Mouse (Mus musculus) E14TG2a.4 (cell line): ENCODE results near the gene Poln.

Source experiments
- H3K27me3 ChIP-seq: 2 replicates; pipeline ENCODE4 v1.6.1; 2014; ENCODE audit warnings: low read length, control low read depth; ENCODE audit not compliant: insufficient read depth
- H3K36me3 ChIP-seq: 2 replicates; pipeline ENCODE4 v1.6.1; 2014; ENCODE audit warnings: low read length, control low read depth; ENCODE audit not compliant: insufficient read depth
- H3K4me1 ChIP-seq: replicated peaks from 2 replicates; pipeline ENCODE4 v1.6.1; 2014; ENCODE audit warnings: low read depth, low read length, control low read depth
- H3K4me3 ChIP-seq: replicated peaks from 2 replicates; pipeline ENCODE4 v1.5.1; 2014; ENCODE audit warnings: mild to moderate bottlenecking, low read length
- H3K9me3 ChIP-seq: 2 replicates; pipeline ENCODE4 v1.6.1; 2014; ENCODE audit warnings: low read length, control low read depth
- CTCF ChIP-seq: conservative IDR thresholded peaks from 2 replicates; pipeline ENCODE4 v1.5.1; 2014; ENCODE audit warnings: low read length
- NANOG ChIP-seq: IDR thresholded peaks from 2 replicates; pipeline ENCODE4 v1.6.1; 2014; ENCODE audit warnings: borderline replicate concordance, low read length, mixed read lengths
- POU5F1 ChIP-seq: IDR thresholded peaks from 2 replicates; pipeline ENCODE4 v1.6.1; 2014; ENCODE audit warnings: low read length, borderline replicate concordance

Poln gene

DNA sequence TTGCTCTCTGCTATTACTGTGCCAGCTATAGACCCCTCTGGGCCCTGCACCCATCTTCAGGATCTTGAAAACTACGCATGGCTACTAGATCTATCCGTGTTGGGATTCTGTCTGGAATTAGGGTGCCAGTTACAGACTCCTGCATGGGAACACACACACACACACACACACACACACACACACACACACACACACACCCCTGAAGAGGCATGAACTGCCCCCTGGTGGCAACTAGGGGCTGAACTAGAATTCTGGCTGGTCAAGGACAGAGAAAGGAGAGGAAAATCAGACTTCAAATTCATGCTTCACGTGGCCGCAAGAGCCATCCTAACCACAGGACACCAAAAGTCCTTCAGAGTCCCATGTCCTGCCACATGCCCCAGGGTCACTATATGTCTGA is 22.6 kb upstream of the Poln start:
- TF ChIP-seq CTCF (peak; percentile 21), NANOG (no peak)
- H3K9me3 ChIP-seq, result no peaks in the 10 kb centered on the region
- no peak overlapping the region for H3K4me3 ChIP-seq
- peaks cover under 1% of the 10 kb centered on the region; the same call in 1 of the 2 replicates for H3K36me3 ChIP-seq
- H3K27me3 ChIP-seq, result peaks cover 14% of the 10 kb centered on the region
- peaks cover 18% of the 10 kb centered on the region for H3K4me1 ChIP-seq

DNA sequence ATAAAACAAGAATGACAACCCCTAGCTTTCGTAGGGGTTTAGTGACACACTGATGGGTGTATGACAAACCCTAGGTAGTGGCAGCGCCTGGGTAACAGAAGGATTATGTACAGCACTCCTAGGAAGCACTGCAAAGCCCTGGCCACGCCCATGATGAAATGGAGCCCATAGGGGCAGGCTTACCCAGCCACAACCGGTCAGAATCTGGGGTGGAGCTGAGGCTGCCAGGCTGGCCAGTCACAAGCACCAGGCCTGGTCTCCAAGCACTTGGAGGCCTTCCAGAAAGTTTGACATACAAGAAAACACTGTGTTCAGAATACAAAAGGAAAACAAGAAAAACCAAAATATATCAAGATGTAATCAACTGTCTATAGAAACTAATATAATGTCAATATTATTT is 21.8 kb upstream of the Poln start:
- H3K4me3 ChIP-seq, result no peak overlapping the region
- peaks cover 25% of the 10 kb centered on the region for H3K4me1 ChIP-seq
- no peaks in the 10 kb centered on the region for H3K36me3 ChIP-seq
- H3K27me3 ChIP-seq, result peaks cover 22% of the 10 kb centered on the region
- TF ChIP-seq POU5F1, result no peak
- no peak for TF ChIP-seq NANOG
- no peak for TF ChIP-seq CTCF
- H3K9me3 ChIP-seq, result no peaks in the 10 kb centered on the region

DNA sequence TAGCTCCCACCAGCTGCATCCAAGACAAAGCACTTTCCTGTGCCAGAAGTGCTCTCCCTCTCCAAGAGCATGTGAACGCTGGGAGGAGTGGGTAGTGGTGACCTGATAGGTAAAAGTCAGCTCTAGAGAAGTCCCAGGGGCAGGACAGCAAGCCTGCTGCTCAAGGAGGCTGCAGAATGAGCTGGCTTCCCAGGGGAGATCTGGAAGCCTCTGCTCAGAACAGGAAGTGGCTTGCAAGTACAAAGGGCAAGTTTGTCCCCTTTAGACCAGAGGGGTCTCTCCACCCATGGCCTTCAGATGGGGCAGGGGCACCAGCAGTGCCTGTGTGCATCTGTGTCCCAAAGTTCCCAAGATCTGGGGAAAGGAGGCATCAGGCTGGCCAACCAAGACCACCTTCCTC is 20.3 kb upstream of the Poln start:
- Histone ChIP-seq H3K27me3 (peaks cover 37% of the 10 kb centered on the region), H3K9me3 (no peaks in the 10 kb centered on the region), H3K4me1 (peaks cover 25% of the 10 kb centered on the region), H3K36me3 (no peaks in the 10 kb centered on the region), H3K4me3 (no peak overlapping the region)
- TF ChIP-seq NANOG (no peak), POU5F1 (no peak), CTCF (no peak)

DNA sequence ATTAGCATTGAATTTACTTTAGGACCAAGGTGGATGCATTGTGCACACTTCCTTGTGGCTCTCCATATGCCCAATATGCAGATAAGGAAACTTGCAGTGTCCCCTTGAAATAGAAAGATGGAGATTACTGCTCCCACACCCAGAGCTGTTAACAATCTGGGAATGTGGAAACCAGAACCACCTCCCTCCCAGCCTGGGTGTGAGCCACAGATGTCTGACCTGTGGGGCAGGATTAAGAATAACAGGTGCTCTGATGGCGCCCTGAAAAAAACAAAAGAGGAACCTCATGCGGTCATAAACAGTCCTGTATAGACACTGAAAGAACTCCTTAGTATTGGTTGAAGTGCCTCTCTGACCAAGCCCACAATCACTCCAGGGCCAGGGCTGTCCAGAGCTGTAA is 19.6 kb upstream of the Poln start:
- H3K9me3 ChIP-seq, result no peaks in the 10 kb centered on the region

DNA sequence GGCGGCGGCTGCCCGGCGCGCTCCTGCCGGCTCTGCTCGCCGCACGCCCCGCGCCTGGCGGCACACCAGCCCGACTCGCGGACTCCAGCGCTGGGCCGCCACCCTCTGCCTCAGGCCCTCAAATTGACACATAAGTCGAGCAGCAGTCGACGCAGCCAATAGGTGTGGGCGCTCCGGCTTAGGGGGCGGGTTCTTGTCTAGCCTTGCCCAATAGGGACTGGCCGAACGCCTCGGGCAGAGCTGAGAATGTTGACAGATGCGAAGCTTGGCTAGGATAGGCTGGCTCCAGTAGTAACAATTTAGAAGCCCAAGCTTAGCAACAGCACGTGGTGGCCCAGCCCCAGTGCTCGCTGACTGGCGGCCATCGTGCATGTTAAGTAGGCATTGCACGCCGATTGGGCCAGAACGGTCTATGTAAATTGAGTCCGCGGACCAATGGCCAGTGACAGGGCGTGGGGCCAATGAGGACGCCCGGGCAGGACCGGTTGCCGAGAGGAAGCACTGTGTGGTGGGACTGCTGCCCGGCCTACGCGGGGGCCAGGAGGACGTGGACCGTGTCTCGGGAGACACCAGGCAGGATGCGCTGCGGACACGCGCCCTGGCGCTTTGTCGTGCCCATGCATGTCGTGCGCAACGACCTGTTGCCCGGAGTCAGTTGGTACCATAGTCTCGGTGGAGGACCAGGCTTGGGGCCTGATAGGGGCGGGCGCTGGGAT is 18.5 kb upstream of the Poln start, which contains the start of gene Mxd4:
Gene Mxd4 (minus strand): TSS at position 120 of the 716 bp plus-strand sequence.
- TF ChIP-seq CTCF, result no peak
- Histone ChIP-seq H3K27me3 (peaks cover 43% of the 10 kb centered on the region), H3K4me3 (peak within 1 kb of the TSS; percentile 87), H3K4me1 (peaks cover 31% of the 10 kb centered on the region), H3K9me3 (no peaks in the 10 kb centered on the region), H3K36me3 (no peaks in the 10 kb centered on the region)

More for the DNA sequence above, 19.6 kb upstream of the Poln start:
- TF ChIP-seq POU5F1 (no peak), CTCF (no peak), NANOG (no peak)
- Histone ChIP-seq H3K36me3 (no peaks in the 10 kb centered on the region), H3K4me3 (no peak overlapping the region), H3K27me3 (peaks cover 44% of the 10 kb centered on the region), H3K4me1 (peaks cover 25% of the 10 kb centered on the region)

DNA sequence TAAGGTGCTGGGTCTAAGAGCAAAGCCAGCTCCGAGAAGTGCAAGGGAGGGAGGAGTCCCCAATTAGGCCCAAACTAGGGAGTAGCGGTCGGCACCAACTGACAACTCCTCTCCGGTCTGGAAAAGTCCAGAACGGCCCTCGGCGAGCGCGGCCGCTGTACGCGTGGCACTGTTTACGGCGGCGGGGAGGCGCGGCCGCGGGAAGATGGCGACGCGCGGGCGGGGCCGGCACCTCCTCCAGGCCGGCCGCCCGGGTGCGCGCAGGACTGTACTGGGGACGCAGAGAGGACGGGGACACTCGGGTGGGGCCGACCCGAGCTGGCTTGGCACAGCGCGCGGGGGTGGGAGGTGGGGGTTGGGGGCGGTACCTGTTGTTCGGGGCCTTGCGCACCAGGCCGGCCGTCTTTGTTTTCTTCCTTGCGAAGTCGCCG is 17.7 kb upstream of the Poln start:
- no peak for TF ChIP-seq CTCF
- H3K4me3 ChIP-seq, result peak overlapping the region; percentile 87
- no peaks in the 10 kb centered on the region for H3K36me3 ChIP-seq
- peaks cover 31% of the 10 kb centered on the region for H3K4me1 ChIP-seq
- no peaks in the 10 kb centered on the region for H3K9me3 ChIP-seq
- H3K27me3 ChIP-seq, result peaks cover 40% of the 10 kb centered on the region

DNA sequence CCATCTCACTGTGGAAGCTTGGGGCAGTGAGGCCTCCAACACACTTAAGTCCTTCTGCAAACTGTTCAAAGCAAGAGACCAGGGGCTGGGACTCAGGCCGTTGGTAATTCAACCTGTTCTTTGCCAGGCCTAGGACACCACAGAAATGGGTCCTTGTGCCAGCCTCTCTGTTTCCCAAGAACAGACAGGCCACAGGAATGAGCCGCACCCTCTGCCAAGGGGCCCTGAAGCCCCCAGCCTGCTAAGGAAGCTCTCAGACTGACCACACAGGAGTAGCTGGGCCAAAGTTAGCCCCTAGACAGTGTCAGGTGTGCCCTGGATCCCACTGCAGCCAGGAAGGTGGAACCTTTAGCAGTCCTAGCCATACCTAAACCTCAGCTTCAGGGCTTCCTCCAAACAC is 17.1 kb upstream of the Poln start:
- H3K36me3 ChIP-seq, result no peaks in the 10 kb centered on the region
- no peaks in the 10 kb centered on the region for H3K9me3 ChIP-seq
- H3K4me3 ChIP-seq, result peak overlapping the region; percentile 87
- peaks cover 40% of the 10 kb centered on the region for H3K27me3 ChIP-seq
- TF ChIP-seq CTCF (no peak), NANOG (no peak), POU5F1 (no peak)
- peaks cover 31% of the 10 kb centered on the region for H3K4me1 ChIP-seq

DNA sequence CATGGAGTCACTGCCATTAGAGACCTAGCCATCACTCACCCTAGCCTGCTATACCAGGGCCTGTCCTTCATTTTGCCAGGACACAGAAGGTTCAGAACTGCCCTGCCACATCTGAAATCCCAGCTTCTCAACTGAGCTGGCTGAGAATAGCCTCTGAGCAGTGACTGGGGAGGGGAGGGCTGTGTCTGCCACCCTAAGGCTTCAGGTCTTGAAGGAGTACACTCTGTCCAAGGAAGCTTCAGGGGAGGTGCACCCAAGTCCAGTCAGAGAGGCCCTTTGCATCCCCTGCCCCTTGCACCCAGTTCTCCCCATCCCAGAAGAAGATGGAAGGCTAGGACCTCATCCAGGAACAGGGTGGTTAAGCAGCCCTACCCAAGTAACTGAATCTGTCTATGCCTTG is 16.5 kb upstream of the Poln start:
- peaks cover 28% of the 10 kb centered on the region for H3K4me1 ChIP-seq
- no peak overlapping the region for H3K4me3 ChIP-seq
- H3K36me3 ChIP-seq, result no peaks in the 10 kb centered on the region
- no peaks in the 10 kb centered on the region for H3K9me3 ChIP-seq
- TF ChIP-seq POU5F1 (no peak), NANOG (no peak), CTCF (no peak)
- H3K27me3 ChIP-seq, result peaks cover 40% of the 10 kb centered on the region

DNA sequence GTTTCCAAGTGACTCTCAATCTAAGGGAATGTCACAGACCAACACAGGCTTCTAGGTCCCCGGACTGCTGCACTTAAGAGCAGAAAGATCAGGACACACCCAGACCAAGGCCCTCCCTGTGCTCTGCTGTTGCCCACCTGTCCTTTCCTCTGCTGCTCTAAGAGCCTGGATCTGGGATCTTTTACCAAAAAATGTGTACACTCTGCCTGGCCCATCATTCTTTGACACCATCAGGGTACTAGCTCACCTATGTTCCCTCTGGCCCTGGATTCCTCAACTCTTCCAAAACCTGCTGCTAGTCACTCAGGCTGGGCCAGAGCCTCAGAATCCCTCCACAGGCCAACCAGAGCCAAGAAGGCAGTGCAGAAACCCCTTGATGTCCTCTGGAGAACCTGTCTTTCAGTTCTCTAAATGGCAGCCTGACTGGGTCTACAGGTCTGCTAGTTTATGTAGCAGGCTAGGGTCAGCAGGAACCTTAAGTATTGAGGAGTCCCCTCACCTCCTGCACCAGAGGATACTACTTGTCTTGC is 15.9 kb upstream of the Poln start:
- Histone ChIP-seq H3K4me1 (peaks cover 22% of the 10 kb centered on the region), H3K9me3 (no peaks in the 10 kb centered on the region), H3K36me3 (no peaks in the 10 kb centered on the region), H3K27me3 (peaks cover 40% of the 10 kb centered on the region), H3K4me3 (no peak overlapping the region)
- no peak for TF ChIP-seq CTCF
- no peak for TF ChIP-seq POU5F1
- no peak for TF ChIP-seq NANOG
